Mouse (Mus musculus) CH12.LX (cell line): ENCODE results near the gene Slc38a3. TPM values are rescaled to one million over a fixed set of nuclear protein-coding genes. Genes with fewer than 3 reads are reported as not detected.
A peak's percentile ranks its signal among the peaks of the same experiment; 100 is the strongest.

ENCODE experiments used
- DNase-seq: peaks from one replicate; pipeline ENCODE4 v3.0.0-alpha.2; 2013; ENCODE audit errors: extremely low read depth
- H3K27ac ChIP-seq: 2 replicates; pipeline ENCODE4 v1.5.1; 2012; ENCODE audit warnings: low read depth, mild to moderate bottlenecking, control low read depth, moderate library complexity; ENCODE audit not compliant: insufficient read depth
- H3K27me3 ChIP-seq: replicated peaks from 2 replicates; pipeline ENCODE3; 2012; ENCODE audit warnings: inconsistent platforms
- H3K36me3 ChIP-seq, 2 experiments: replicated peaks in 1 of 2; 2 replicates each; pipeline versions ENCODE3 to v1.6.1; 2012; ENCODE audit warnings: inconsistent platforms in 1 of 2, low read length in 1 of 2, mild to moderate bottlenecking in 1 of 2, mixed read lengths in 1 of 2, moderate library complexity in 1 of 2; ENCODE audit not compliant: control insufficient read depth in 1 of 2, insufficient read depth in 1 of 2
- H3K4me1 ChIP-seq, 2 experiments: 2 replicates each; pipeline ENCODE4 v1.6.1; 2012; ENCODE audit warnings: inconsistent platforms in 1 of 2, moderate library complexity in 1 of 2; ENCODE audit not compliant: insufficient read depth in 2 of 2, control insufficient read depth in 1 of 2
- H3K4me2 ChIP-seq: 2 replicates; pipeline ENCODE4 v1.6.1; 2012; ENCODE audit warnings: low read depth, mild to moderate bottlenecking, control low read depth; ENCODE audit not compliant: poor library complexity, insufficient read depth, severe bottlenecking
- H3K4me3 ChIP-seq, 3 experiments: fragments of 150-350 bp in 1 of 3; sonication (generic) in 1 of 3; replicated peaks in 1 of 3; 2 replicates each; pipeline versions ENCODE3 to v1.5.1; 2011 to 2012; ENCODE audit warnings: low read depth in 2 of 3, low read length in 2 of 3, mild to moderate bottlenecking in 2 of 3, moderate library complexity in 2 of 3, control low read depth in 1 of 3, improper control_type of control experiment in 1 of 3, inconsistent platforms in 1 of 3, mixed read lengths in 1 of 3; ENCODE audit not compliant: poor library complexity in 1 of 3
- H3K79me2 ChIP-seq: replicated peaks from 2 replicates; pipeline ENCODE4 v1.6.1; 2012; ENCODE audit warnings: mild to moderate bottlenecking, moderate library complexity; ENCODE audit not compliant: control insufficient read depth, poor library complexity, insufficient read depth, severe bottlenecking; ENCODE audit errors: extremely low read depth
- H3K9ac ChIP-seq: 2 replicates; pipeline ENCODE4 v1.6.1; 2012; ENCODE audit warnings: low read depth, mild to moderate bottlenecking, control low read depth, moderate library complexity; ENCODE audit not compliant: insufficient read depth
- H3K9me3 ChIP-seq: replicated peaks from 2 replicates; pipeline ENCODE3; 2012; ENCODE audit warnings: low read length, inconsistent platforms, mixed read lengths
- BHLHE40 ChIP-seq: IDR thresholded peaks from 2 replicates; pipeline ENCODE4 v1.6.1; 2011; ENCODE audit warnings: mild to moderate bottlenecking, low read depth, low read length, improper control_type of control experiment
- CHD2 ChIP-seq: IDR thresholded peaks from 2 replicates; pipeline ENCODE4 v1.6.1; 2011; ENCODE audit warnings: low read length, improper control_type of control experiment
- CTCF ChIP-seq, 2 experiments: IDR thresholded peaks in 1 of 2; conservative IDR thresholded peaks in 1 of 2; 2 replicates each; pipeline ENCODE4 v1.5.1; 2011 to 2012; ENCODE audit warnings: low read depth in 2 of 2, low read length in 2 of 2, improper control_type of control experiment in 1 of 2, inconsistent platforms in 1 of 2, mild to moderate bottlenecking in 1 of 2, moderate library complexity in 1 of 2
- ELF1 ChIP-seq: IDR thresholded peaks from 2 replicates; pipeline ENCODE4 v1.6.1; 2014; ENCODE audit warnings: low read depth, mild to moderate bottlenecking, inconsistent platforms, low read length, improper control_type of control experiment
- EP300 ChIP-seq: IDR thresholded peaks from 2 replicates; pipeline ENCODE4 v1.6.1; 2011; ENCODE audit warnings: low read length, improper control_type of control experiment
- ETS1 ChIP-seq: conservative IDR thresholded peaks from 2 replicates; pipeline ENCODE4 v1.6.1; 2012; ENCODE audit warnings: low read depth, mild to moderate bottlenecking, inconsistent platforms, low read length, improper control_type of control experiment, moderate library complexity
- GABPA ChIP-seq: IDR thresholded peaks from 2 replicates; pipeline ENCODE4 v1.6.1; 2012; ENCODE audit warnings: low read depth, low read length, improper control_type of control experiment, inconsistent platforms; ENCODE audit not compliant: insufficient replicate concordance
- HCFC1 ChIP-seq: IDR thresholded peaks from 2 replicates; pipeline ENCODE4 v1.6.1; 2012; ENCODE audit warnings: low read depth, mild to moderate bottlenecking, inconsistent platforms, low read length, improper control_type of control experiment
- IRF4 ChIP-seq: IDR thresholded peaks from 2 replicates; pipeline ENCODE4 v1.6.1; 2014; ENCODE audit warnings: low read depth, mild to moderate bottlenecking, inconsistent platforms, low read length, improper control_type of control experiment
- JUN ChIP-seq: IDR thresholded peaks from 2 replicates; pipeline ENCODE4 v1.6.1; 2011; ENCODE audit warnings: low read depth, mild to moderate bottlenecking, low read length, improper control_type of control experiment, moderate library complexity; ENCODE audit not compliant: insufficient read depth
- JUND ChIP-seq: conservative IDR thresholded peaks from 2 replicates; pipeline ENCODE4 v1.6.1; 2011; ENCODE audit warnings: low read depth, low read length, improper control_type of control experiment
- KAT2A ChIP-seq: IDR thresholded peaks from 2 replicates; pipeline ENCODE4 v1.6.1; 2012; ENCODE audit warnings: low read length, improper control_type of control experiment, inconsistent platforms; ENCODE audit not compliant: insufficient replicate concordance
- MAFK ChIP-seq: IDR thresholded peaks from 2 replicates; pipeline ENCODE4 v1.6.1; 2011; ENCODE audit warnings: low read length, improper control_type of control experiment; ENCODE audit not compliant: insufficient replicate concordance
- MAX ChIP-seq: IDR thresholded peaks from 2 replicates; pipeline ENCODE4 v1.6.1; 2011; ENCODE audit warnings: low read length, improper control_type of control experiment
- MAZ ChIP-seq: IDR thresholded peaks from 2 replicates; pipeline ENCODE4 v1.6.1; 2012; ENCODE audit warnings: low read depth, mild to moderate bottlenecking, inconsistent platforms, low read length, improper control_type of control experiment, moderate library complexity
- MEF2A ChIP-seq: IDR thresholded peaks from 2 replicates; pipeline ENCODE4 v1.6.1; 2014; ENCODE audit warnings: low read depth, mild to moderate bottlenecking, inconsistent platforms, low read length, improper control_type of control experiment, borderline replicate concordance
- MXI1 ChIP-seq: IDR thresholded peaks from 2 replicates; pipeline ENCODE4 v1.6.1; 2011; ENCODE audit warnings: mild to moderate bottlenecking, low read depth, low read length, improper control_type of control experiment
- MYC ChIP-seq: IDR thresholded peaks from 2 replicates; pipeline ENCODE4 v1.6.1; 2011; ENCODE audit warnings: low read depth, mild to moderate bottlenecking, improper control_type of control experiment, low read length
- RAD21 ChIP-seq: IDR thresholded peaks from 2 replicates; pipeline ENCODE4 v1.6.1; 2011; ENCODE audit warnings: low read depth, mild to moderate bottlenecking, low read length, improper control_type of control experiment, moderate library complexity
- RCOR1 ChIP-seq: conservative IDR thresholded peaks from 2 replicates; pipeline ENCODE4 v1.6.1; 2012; ENCODE audit warnings: low read depth, mild to moderate bottlenecking, inconsistent platforms, low read length, improper control_type of control experiment
- SMC3 ChIP-seq: IDR thresholded peaks from 2 replicates; pipeline ENCODE4 v1.6.1; 2011; ENCODE audit warnings: low read depth, low read length, improper control_type of control experiment
- TBP ChIP-seq: conservative IDR thresholded peaks from 2 replicates; pipeline ENCODE4 v1.6.1; 2011; ENCODE audit warnings: low read depth, low read length, improper control_type of control experiment
- TCF12 ChIP-seq: IDR thresholded peaks from 2 replicates; pipeline ENCODE4 v1.6.1; 2014; ENCODE audit warnings: low read depth, mild to moderate bottlenecking, inconsistent platforms, low read length, improper control_type of control experiment
- UBTF ChIP-seq: IDR thresholded peaks from 2 replicates; pipeline ENCODE4 v1.6.1; 2012; ENCODE audit warnings: low read depth, mild to moderate bottlenecking, inconsistent platforms, low read length, improper control_type of control experiment, moderate library complexity
- USF1 ChIP-seq: IDR thresholded peaks from 2 replicates; pipeline ENCODE4 v1.6.1; 2014; ENCODE audit warnings: low read depth, mild to moderate bottlenecking, inconsistent platforms, low read length, improper control_type of control experiment
- USF2 ChIP-seq: conservative IDR thresholded peaks from 2 replicates; pipeline ENCODE4 v1.6.1; 2011; ENCODE audit warnings: low read depth, low read length, improper control_type of control experiment
- ZC3H11A ChIP-seq: IDR thresholded peaks from 2 replicates; pipeline ENCODE4 v1.6.1; 2012; ENCODE audit warnings: low read depth, mild to moderate bottlenecking, inconsistent platforms, low read length, improper control_type of control experiment
- ZKSCAN1 ChIP-seq: IDR thresholded peaks from 2 replicates; pipeline ENCODE4 v1.6.1; 2012; ENCODE audit warnings: low read depth, inconsistent platforms, low read length, improper control_type of control experiment, borderline replicate concordance
- ZMIZ1 ChIP-seq: IDR thresholded peaks from 2 replicates; pipeline ENCODE4 v1.6.1; 2012; ENCODE audit warnings: low read depth, mild to moderate bottlenecking, inconsistent platforms, low read length, improper control_type of control experiment
- ZNF384 ChIP-seq: IDR thresholded peaks from 2 replicates; pipeline ENCODE4 v1.6.1; 2012; ENCODE audit warnings: low read depth, low read length, improper control_type of control experiment, inconsistent platforms
- dilution Hi-C: fragments of 300-500 bp; cut with MboI; formaldehyde crosslinking; loops from 2 replicates; pipeline ENCODE4 v1.14.3; 2020; ENCODE audit warnings: low sequenced_read_pairs; ENCODE audit not compliant: extremely low pct_unique_long_range_greater_than_20kb, extremely low pct_ligation_motif_present
- in situ Hi-C: fragments of 300-500 bp; cut with MboI; formaldehyde crosslinking; loops from 3 replicates; pipeline ENCODE4 v1.14.3; 2019; ENCODE audit warnings: low sequenced_read_pairs, low pct_ligation_motif_present, low pct_unique_long_range_greater_than_20kb, mixed read lengths
- polyA plus RNA-seq: library from polyadenylated mRNA; unstranded; fragments of >175 nt; gene quantifications from 2 replicates; pipeline ENCODE4 v1.2.1, GENCODE M21; 2012; ENCODE audit warnings: low read depth; ENCODE audit not compliant: insufficient read length
- total RNA-seq, 2 experiments: library from RNA; depleted of rRNA; stranded (reverse); fragments of 300-350 nt in 1 of 2; fragments of >200 nt in 1 of 2; gene quantifications; 2 replicates each; pipeline ENCODE4 v1.2.3; 2012 to 2014

Slc38a3 gene
- total and polyA plus RNA-seq, 3 experiments = 0.04 TPM; not detected in 2

DNA sequence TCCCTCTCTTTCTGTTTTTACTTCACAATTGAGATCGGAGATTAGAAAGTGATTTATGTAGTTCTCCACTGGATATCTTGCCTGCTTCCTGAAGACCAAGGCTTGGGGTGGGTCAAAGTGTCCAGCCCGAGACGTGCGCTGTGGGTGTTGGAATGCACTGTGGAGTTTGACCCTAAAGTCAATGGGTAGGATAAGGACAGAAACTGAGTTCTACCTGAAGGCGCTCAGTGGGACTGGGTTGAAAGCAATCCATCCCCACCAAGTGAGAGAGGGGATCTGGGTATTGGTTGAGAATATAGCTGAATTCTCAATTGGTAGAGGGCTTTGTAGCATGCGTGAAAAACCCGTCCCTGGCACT lies 24.2 kb downstream of the Slc38a3 start:
- H3K27me3 ChIP-seq = peaks cover 21% of the 10 kb centered on the region
- peak overlapping the region; percentile 96 for H3K4me2 ChIP-seq
- no peak for DNase-seq
- dilution Hi-C loops = no loop called here
- H3K4me1 ChIP-seq = peaks cover 9 to 35% of the 10 kb centered on the region in 2 experiments
- H3K9ac ChIP-seq = peak overlapping the region; percentile 66
- peak overlapping the region in 1 of 3 experiments; percentile 66 for H3K4me3 ChIP-seq
- no peaks in the 10 kb centered on the region for H3K79me2 ChIP-seq
- in situ Hi-C loops = no loop called here
- no peaks in the 10 kb centered on the region for H3K36me3 ChIP-seq
- no peak for TF ChIP-seq HCFC1
- TF ChIP-seq SMC3 = no peak
- no peak for TF ChIP-seq MAX
- no peak for TF ChIP-seq MEF2A
- no peak for TF ChIP-seq TCF12
- no peak for TF ChIP-seq UBTF
- no peak for TF ChIP-seq JUN
- H3K27ac ChIP-seq = no peak overlapping the region
- no peaks in the 10 kb centered on the region for H3K9me3 ChIP-seq

DNA sequence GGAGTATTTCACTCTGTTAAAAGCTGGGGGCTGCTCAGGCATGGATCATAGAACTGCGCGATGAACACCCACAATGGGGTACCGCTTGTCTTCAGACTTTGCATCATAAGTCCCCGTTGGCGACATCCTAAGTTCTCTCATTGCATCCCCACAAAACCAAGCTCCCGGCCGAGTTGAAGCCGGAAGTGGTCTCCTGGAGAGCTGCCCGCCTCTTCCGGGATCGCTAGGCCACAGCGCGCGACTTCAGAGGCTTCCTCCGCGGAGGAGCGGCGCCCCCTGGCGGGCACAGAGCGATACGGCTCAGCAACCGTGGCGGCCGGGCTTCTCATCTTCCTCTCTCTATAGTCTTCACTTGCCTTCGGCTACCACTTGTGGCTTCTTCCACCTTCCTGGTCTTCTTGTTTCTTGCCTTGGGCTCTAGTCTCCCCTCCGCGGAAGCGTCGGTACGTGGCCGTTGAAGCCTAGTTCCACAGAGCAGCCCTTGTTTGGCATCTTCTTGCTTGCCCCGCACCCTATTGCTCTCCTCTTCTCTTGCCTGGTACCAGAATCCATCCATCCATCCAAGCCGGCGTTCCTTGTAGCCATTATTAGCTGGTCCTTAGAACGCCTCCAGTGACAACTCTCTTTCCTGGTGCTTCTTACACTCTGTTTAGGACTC lies 24.7 kb downstream of the Slc38a3 start:
- Histone ChIP-seq H3K9ac (peak overlapping the region; percentile 99), H3K9me3 (no peaks in the 10 kb centered on the region), H3K27ac (no peak overlapping the region), H3K4me3 (peak overlapping the region; percentile 66 to 68 (median 67)), H3K27me3 (peaks cover 16% of the 10 kb centered on the region), H3K79me2 (no peaks in the 10 kb centered on the region), H3K4me2 (peak overlapping the region; percentile 96), H3K4me1 (peaks cover 13 to 39% of the 10 kb centered on the region in 2 experiments), H3K36me3 (no peaks in the 10 kb centered on the region)
- in situ Hi-C loops = loop anchor here (5.0 kb wide), 2 partner anchors 33 to 37 kb away; partner anchors contain the start of genes Gnat1 and Sema3b
- dilution Hi-C loops = no loop called here
- DNase-seq = peak; percentile 91
- TF ChIP-seq EP300 = 0 out of 2 replicates have a peak, but pooled peaks have one; percentile 6
- TF ChIP-seq MYC = peak; percentile 45; the same call in 1 of the 2 replicates
- TF ChIP-seq USF1 = no peak
- TF ChIP-seq JUND = no peak
- peak; percentile 31; the same call in 1 of the 2 replicates for TF ChIP-seq ZMIZ1
- peak; percentile 72 for TF ChIP-seq IRF4
- TF ChIP-seq MAX = peak; percentile 50; the same call in 1 of the 2 replicates
- peak; percentile 79 for TF ChIP-seq ZC3H11A
- TF ChIP-seq MXI1 = no peak
- TF ChIP-seq RCOR1 = no peak
- no peak for TF ChIP-seq MAFK
- peak; percentile 8; the same call in 1 of the 2 replicates for TF ChIP-seq BHLHE40
- TF ChIP-seq SMC3 = peak; percentile 98
- TF ChIP-seq RAD21 = peak; percentile 98
- peak; percentile 58; the same call in 1 of the 2 replicates for TF ChIP-seq CHD2
- 0 out of 2 replicates have a peak, but pooled peaks have one; percentile 46 for TF ChIP-seq TBP
- TF ChIP-seq ELF1 = peak; percentile 95
- no peak for TF ChIP-seq GABPA
- no peak for TF ChIP-seq ZKSCAN1
- 0 out of 2 replicates have a peak, but pooled peaks have one; percentile 31 for TF ChIP-seq ETS1
- TF ChIP-seq TCF12 = peak; percentile 89
- no peak for TF ChIP-seq USF2
- peak; percentile 43 to 99; a peak in 3 of 4 replicates for TF ChIP-seq CTCF (conservative IDR thresholded peaks at IDR 0.05 in 1 of 2, IDR thresholded peaks at IDR 0.05 in 1 of 2; ENCODE audit: low read depth in 2 of 2, low read length in 2 of 2)
- peak; percentile 43; the same call in 1 of the 2 replicates for TF ChIP-seq MEF2A
- TF ChIP-seq HCFC1 = peak; percentile 74
- TF ChIP-seq MAZ = no peak
- no peak for TF ChIP-seq ZNF384
- 0 out of 2 replicates have a peak, but pooled peaks have one; percentile 61 for TF ChIP-seq KAT2A
